Mouse (Mus musculus) neural tube, embryonic 13.5 days (tissue): Measurements from ENCODE around the gene Taf8. TPM values are rescaled to one million over a fixed set of nuclear protein-coding genes. Genes with fewer than 3 reads are reported as not detected.

Experiments
- ATAC-seq: fragments of 200-750 bp; cut with Nextera tagmentation; 2 replicates; pipeline ENCODE4 v1.8.0; 2017; ENCODE audit warnings: low read depth, mild to moderate bottlenecking, moderate TSS enrichment, moderate library complexity
- H3K27ac ChIP-seq: fragments of 300-500 bp; sonication (generic); replicated peaks from 2 replicates; pipeline ENCODE4 v1.5.1; 2015; ENCODE audit warnings: moderate library complexity, mild to moderate bottlenecking, inconsistent platforms
- H3K27me3 ChIP-seq: fragments of 300-500 bp; sonication (generic); 2 replicates; pipeline ENCODE4 v1.6.1; 2015; ENCODE audit warnings: mild to moderate bottlenecking, inconsistent platforms
- H3K36me3 ChIP-seq: fragments of 300-500 bp; sonication (generic); 2 replicates; pipeline ENCODE4 v1.6.1; 2015; ENCODE audit warnings: mild to moderate bottlenecking, inconsistent platforms
- H3K4me1 ChIP-seq: fragments of 300-500 bp; sonication (generic); replicated peaks from 2 replicates; pipeline ENCODE4 v1.6.1; 2015; ENCODE audit warnings: inconsistent platforms
- H3K4me2 ChIP-seq: fragments of 300-500 bp; sonication (generic); 2 replicates; pipeline ENCODE4 v1.6.1; 2015; ENCODE audit warnings: inconsistent platforms, mild to moderate bottlenecking, moderate library complexity
- H3K4me3 ChIP-seq: fragments of 300-500 bp; sonication (generic); 2 replicates; pipeline ENCODE4 v1.5.1; 2015; ENCODE audit warnings: mild to moderate bottlenecking, inconsistent platforms
- H3K9ac ChIP-seq: fragments of 300-500 bp; sonication (generic); 2 replicates; pipeline ENCODE4 v1.6.1; 2015; ENCODE audit warnings: moderate library complexity, mild to moderate bottlenecking, inconsistent platforms
- H3K9me3 ChIP-seq: fragments of 300-500 bp; sonication (generic); 2 replicates; pipeline ENCODE4 v1.6.1; 2016; ENCODE audit warnings: inconsistent platforms
- WGBS: fragments of 180-500 bp; shearing (Covaris S2); methylation state at CpG from one replicate; pipeline ENCODE4 v1.1.7; 2015; 5-methylcytosine and 5-hydroxymethylcytosine counted together
- polyA plus RNA-seq: library from polyadenylated mRNA; unstranded; fragments of >200 nt; fragmentation: Nextera tagmentation; extraction: Ambion mirVana; gene quantifications from 2 replicates; pipeline ENCODE4 v1.2.1, GENCODE M21; 2015

The Taf8 gene
- polyA plus RNA-seq, 1 experiment from 2014 or later = 23.2 TPM

DNA sequence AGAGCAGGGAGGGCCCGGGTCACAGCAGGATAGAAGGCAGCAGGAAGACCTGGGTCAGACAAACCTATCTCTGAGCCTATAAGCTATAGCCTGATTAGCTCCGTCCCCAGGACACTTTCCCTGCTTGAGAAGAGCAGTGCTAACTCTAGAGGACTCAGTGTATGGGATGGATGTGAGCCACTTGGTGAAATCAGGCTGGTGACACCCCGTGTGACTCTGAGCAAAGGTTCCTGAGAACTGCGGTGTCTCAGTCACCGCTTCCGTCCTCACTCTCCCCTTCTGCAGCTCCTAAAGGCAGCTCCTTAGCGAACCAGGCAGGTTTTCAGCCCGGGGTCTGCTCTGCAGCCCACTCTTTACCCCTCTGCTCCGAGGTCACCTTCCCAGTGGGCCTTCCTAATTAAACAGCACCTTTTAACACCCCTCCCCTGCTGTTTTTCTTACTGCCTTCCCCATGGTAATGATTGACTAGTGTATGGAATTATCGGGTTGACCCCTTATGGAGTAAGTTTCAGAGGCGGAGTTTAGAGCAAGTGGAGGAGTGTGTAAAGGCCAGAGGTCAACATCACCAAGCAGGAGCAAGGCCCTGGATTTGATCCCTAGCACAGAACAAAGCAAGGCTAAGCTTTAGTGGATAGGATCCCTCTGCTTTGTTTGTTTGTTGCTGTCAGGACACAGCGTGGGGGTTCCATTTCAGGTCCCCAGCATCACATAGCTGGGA lies 37.7 kb downstream of the Taf8 start:
- H3K27me3 ChIP-seq = peaks cover 52% of the 10 kb centered on the region
- 49% methylated on average over 12 of the region's 12 CpGs for WGBS
- 0 out of 2 replicates have a peak, but pooled peaks cover 9% of the 10 kb centered on the region for H3K4me1 ChIP-seq
- H3K9me3 ChIP-seq = no peaks in the 10 kb centered on the region
- no peaks in the 10 kb centered on the region for H3K36me3 ChIP-seq
- H3K4me2 ChIP-seq = no peak overlapping the region
- ATAC-seq = no peak
- no peak overlapping the region for H3K9ac ChIP-seq
- H3K27ac ChIP-seq = no peak overlapping the region
- H3K4me3 ChIP-seq = no peak overlapping the region

DNA sequence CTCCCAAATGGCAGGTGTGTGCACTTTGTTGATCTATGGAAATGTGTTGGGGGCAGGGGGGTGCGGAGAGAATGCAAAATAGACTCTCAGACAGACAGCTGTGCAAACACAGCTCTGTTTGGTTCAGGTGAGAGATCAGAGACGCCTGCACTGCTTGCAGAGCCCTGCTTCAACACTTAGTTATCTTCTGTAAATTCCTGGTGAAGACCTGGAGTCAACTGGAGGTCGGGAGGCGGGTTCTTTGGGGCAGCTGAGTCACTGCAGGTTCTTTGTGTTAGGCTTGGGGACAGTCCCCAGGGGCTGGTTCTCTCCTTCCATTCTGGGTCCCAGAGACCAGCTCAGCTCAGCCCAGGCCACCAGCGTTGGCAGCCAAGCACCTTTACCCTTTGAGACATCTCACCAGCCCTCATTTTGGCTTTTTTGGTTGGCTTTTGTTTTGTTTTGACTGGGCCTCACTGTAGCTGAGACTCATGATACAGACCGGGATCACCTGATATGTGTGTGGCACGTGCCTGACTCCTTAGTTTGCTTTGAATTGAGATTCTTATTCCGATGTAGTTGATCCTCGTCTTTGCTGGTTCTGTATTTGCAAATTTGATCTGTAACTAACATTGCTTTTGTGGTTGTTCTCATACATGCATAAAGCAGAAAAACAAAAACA lies 39.2 kb downstream of the Taf8 start:
- Histone ChIP-seq H3K4me1 (0 out of 2 replicates have a peak, but pooled peaks cover 2% of the 10 kb centered on the region), H3K36me3 (no peaks in the 10 kb centered on the region), H3K4me2 (no peak overlapping the region), H3K9me3 (no peaks in the 10 kb centered on the region), H3K9ac (no peak overlapping the region), H3K4me3 (no peak overlapping the region), H3K27ac (no peak overlapping the region), H3K27me3 (peaks cover 37% of the 10 kb centered on the region)
- WGBS = 48% methylated on average over 9 of the region's 9 CpGs
- ATAC-seq = no peak

GRCm38 (mm10) chr17:47462209-47462608 lies 39.9 kb downstream of the Taf8 start:
- WGBS = 82% methylated on average over 7 of the region's 7 CpGs
- H3K36me3 ChIP-seq = no peaks in the 10 kb centered on the region
- H3K4me1 ChIP-seq = no peaks in the 10 kb centered on the region
- H3K9ac ChIP-seq = no peak overlapping the region
- no peak overlapping the region for H3K4me3 ChIP-seq
- H3K9me3 ChIP-seq = no peaks in the 10 kb centered on the region
- no peak for ATAC-seq
- H3K27ac ChIP-seq = no peak overlapping the region
- H3K27me3 ChIP-seq = peaks cover 31% of the 10 kb centered on the region
- H3K4me2 ChIP-seq = no peak overlapping the region

- no peaks in the 10 kb centered on the region for H3K36me3 ChIP-seq
- H3K27ac ChIP-seq = no peak overlapping the region
- no peak overlapping the region for H3K4me3 ChIP-seq
- WGBS = 86% methylated on average over 3 of the region's 3 CpGs
- no peak for ATAC-seq
- H3K4me1 ChIP-seq = no peaks in the 10 kb centered on the region
- H3K9ac ChIP-seq = no peak overlapping the region
- no peak overlapping the region for H3K4me2 ChIP-seq
- peaks cover 26% of the 10 kb centered on the region for H3K27me3 ChIP-seq
- H3K9me3 ChIP-seq = no peaks in the 10 kb centered on the region
These were observed 40.4 kb downstream of the Taf8 start for GRCm38 (mm10) chr17:47461688-47462087.

DNA sequence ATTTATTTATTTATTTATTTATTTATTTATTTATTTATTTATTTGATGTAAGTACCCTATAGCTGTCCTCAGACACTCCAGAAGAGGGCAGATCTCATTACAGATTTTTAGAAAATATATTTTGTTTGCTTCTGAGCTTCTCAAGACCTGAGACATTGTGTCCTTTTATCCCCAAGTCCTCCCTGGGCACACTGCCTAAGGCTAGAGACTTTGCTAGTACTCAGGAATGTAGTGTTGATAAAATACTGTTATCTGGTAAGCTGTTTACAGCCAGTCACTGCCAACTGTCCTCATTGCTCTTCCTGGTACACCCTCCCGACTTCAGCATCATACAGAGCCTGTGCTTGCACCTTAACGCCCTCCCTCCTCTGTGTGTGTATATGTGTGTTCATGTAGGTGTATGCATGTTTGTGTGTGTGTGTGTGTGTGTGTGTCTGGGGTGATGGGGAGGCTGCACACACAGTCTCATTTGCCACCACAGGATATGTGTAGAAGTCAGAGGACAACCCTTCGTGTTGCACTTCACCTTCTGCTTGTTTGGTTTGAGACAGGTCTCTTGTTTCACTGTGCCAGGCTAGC lies 42.7 kb downstream of the Taf8 start:
- Histone ChIP-seq H3K4me1 (no peaks in the 10 kb centered on the region), H3K9ac (no peak overlapping the region), H3K27me3 (0 out of 2 replicates have a peak, but pooled peaks cover 9% of the 10 kb centered on the region), H3K9me3 (no peaks in the 10 kb centered on the region), H3K4me2 (no peak overlapping the region), H3K36me3 (no peaks in the 10 kb centered on the region), H3K4me3 (no peak overlapping the region), H3K27ac (no peak overlapping the region)
- WGBS = 86% methylated on average over 3 of the region's 3 CpGs
- no peak for ATAC-seq

DNA sequence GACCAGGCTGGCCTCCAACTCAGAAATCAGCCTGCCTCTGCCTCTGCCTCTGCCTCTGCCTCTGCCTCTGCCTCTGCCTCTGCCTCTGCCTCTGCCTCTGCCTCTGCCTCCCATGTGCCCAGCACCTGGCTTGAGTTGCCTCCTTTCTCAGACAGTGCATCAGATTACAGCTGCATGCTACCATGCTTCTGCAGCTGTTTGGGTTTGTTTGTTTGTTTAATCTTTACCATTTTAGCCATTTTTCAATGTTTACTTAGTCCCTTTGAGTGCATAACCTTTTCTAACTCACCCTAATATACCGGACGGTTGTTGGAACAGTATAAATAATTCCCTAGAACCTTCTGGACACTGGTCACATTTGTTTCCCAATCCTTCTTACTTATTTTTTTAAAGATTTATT lies 43.2 kb downstream of the Taf8 start:
- H3K4me3 ChIP-seq = no peak overlapping the region
- no peaks in the 10 kb centered on the region for H3K4me1 ChIP-seq
- no peak overlapping the region for H3K4me2 ChIP-seq
- 91% methylated on average over 2 of the region's 2 CpGs for WGBS
- no peaks in the 10 kb centered on the region for H3K9me3 ChIP-seq
- no peak for ATAC-seq
- no peak overlapping the region for H3K9ac ChIP-seq
- H3K27me3 ChIP-seq = 0 out of 2 replicates have a peak, but pooled peaks cover 4% of the 10 kb centered on the region
- H3K27ac ChIP-seq = no peak overlapping the region
- no peaks in the 10 kb centered on the region for H3K36me3 ChIP-seq

DNA sequence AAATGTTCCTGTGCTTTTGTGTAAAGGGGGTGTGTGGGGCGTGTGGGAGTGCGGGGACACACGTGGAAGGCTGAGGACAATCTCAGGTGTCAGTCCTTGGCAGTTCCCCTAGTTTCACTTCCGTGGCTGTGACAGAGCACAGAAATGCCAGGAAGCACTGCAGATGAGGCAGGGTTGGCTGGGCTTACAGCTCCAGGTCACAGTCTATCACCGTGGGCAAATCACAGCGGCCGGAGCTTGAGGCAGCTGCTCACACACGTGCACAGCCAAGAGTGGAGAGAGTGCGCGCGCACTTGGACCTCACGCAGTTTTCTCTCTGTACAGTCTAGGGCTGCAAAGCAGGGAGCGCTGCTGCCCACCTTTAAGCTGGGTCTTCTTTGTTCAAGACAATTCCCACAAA lies 43.8 kb downstream of the Taf8 start:
- Histone ChIP-seq H3K9me3 (no peaks in the 10 kb centered on the region), H3K4me2 (no peak overlapping the region), H3K36me3 (no peaks in the 10 kb centered on the region), H3K4me1 (no peaks in the 10 kb centered on the region), H3K27me3 (0 out of 2 replicates have a peak, but pooled peaks cover 3% of the 10 kb centered on the region), H3K27ac (no peak overlapping the region), H3K4me3 (no peak overlapping the region), H3K9ac (no peak overlapping the region)
- WGBS = 80% methylated on average over 13 of the region's 13 CpGs
- no peak for ATAC-seq

DNA sequence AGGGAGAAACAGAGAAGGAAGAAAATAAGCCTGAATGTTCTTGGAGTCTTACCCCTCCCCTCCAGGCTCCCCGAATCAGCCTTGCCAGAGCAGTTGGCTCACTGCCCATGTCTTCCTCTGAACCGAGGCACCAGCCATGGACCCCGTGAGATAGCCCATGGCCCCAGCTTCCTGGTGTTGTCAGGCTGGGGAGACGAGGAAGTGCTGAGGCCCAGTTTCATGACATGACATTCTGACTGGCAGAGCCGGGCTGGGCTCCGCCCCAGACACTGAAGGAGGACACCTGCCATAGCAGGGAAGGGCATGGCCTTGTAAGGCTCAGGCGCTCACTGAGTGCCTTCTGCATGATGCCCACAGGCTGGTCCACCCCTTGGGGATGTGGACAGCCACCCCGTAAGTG lies 47.4 kb downstream of the Taf8 start:
- Histone ChIP-seq H3K27ac (no peak overlapping the region), H3K4me1 (peaks cover 9% of the 10 kb centered on the region), H3K4me2 (no peak overlapping the region), H3K27me3 (no peaks in the 10 kb centered on the region), H3K36me3 (no peaks in the 10 kb centered on the region), H3K9ac (no peak overlapping the region; the same call in 1 of the 2 replicates), H3K9me3 (no peaks in the 10 kb centered on the region), H3K4me3 (no peak overlapping the region)
- no peak for ATAC-seq
- whole genome bisulfite sequencing = 68% methylated on average over 8 of the region's 8 CpGs

DNA sequence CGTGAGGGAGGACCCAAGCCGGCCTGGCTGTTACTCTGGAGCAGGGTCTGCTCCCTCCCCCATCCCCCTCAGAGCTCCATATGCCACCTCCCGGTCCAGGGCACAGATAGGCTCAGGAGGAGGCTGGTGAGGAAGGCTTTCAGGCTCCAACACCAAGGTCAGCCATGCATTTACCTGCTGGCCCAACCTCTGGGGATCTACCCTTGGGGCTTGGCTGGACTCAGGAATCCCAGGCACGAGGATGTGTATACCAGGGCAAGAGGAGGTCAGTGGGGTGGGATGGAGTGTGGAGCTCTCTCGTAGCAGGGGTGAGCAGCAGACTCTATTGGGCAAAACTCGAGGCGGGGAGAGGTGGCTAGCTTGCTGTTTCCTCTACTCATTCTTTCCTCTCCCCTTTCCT lies 49.2 kb downstream of the Taf8 start:
- Histone ChIP-seq H3K9ac (no peak overlapping the region), H3K27me3 (no peaks in the 10 kb centered on the region), H3K4me1 (peaks cover 9% of the 10 kb centered on the region), H3K4me3 (no peak overlapping the region), H3K9me3 (no peaks in the 10 kb centered on the region), H3K4me2 (no peak overlapping the region), H3K36me3 (no peaks in the 10 kb centered on the region), H3K27ac (no peak overlapping the region)
- WGBS = 62% methylated on average over 7 of the region's 7 CpGs
- no peak for ATAC-seq

DNA sequence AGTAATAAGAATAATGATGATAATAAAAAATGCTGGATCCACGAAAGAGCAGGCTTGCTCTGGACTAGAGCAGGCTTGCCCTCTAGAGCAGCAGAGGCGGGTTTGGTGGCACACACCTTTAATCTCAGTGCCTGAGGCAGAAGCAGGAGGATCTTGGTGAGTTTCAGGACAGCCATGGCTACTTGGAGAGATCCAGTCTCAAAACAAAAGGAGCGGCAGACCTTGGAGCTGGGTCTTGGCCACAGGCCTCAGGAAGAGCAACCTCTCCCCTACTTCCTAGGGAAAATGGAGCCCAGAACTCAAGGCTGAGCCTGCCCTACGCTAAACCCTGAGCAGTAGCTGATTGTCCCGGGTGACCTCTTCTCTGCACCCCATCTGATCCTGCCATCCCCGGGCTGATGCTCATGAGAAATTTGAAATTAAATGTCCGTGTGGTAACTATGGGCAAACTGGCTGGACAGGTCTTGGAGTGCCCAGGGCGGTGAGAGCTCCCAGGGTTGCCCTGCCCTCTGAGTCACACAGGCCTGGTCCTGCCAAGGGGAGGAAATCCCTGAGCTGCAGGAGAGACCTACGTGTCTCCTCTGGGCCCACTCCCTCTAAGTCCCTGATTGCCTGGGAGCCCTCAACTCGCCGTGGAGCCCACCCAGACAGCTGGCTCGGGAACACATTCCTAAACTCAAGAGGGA lies 51.1 kb downstream of the Taf8 start:
- Histone ChIP-seq H3K9me3 (no peaks in the 10 kb centered on the region), H3K4me2 (no peak overlapping the region), H3K9ac (no peak overlapping the region), H3K4me1 (peaks cover 9% of the 10 kb centered on the region), H3K27ac (no peak overlapping the region), H3K27me3 (no peaks in the 10 kb centered on the region), H3K4me3 (no peak overlapping the region), H3K36me3 (no peaks in the 10 kb centered on the region)
- ATAC-seq = no peak
- WGBS = 79% methylated on average over 12 of the region's 12 CpGs

GRCm38 (mm10) chr17:47450239-47450638 lies 51.9 kb downstream of the Taf8 start:
- WGBS = 33% methylated on average over 7 of the region's 7 CpGs
- no peaks in the 10 kb centered on the region for H3K9me3 ChIP-seq
- H3K4me3 ChIP-seq = no peak overlapping the region
- no peaks in the 10 kb centered on the region for H3K36me3 ChIP-seq
- no peak overlapping the region for H3K4me2 ChIP-seq
- H3K27ac ChIP-seq = no peak overlapping the region
- ATAC-seq = peak; percentile 50
- H3K27me3 ChIP-seq = no peaks in the 10 kb centered on the region
- H3K4me1 ChIP-seq = peaks cover 9% of the 10 kb centered on the region
- H3K9ac ChIP-seq = no peak overlapping the region

GRCm38 (mm10) chr17:47449432-47449831 lies 52.7 kb downstream of the Taf8 start:
- Histone ChIP-seq H3K4me1 (peaks cover 9% of the 10 kb centered on the region), H3K27me3 (no peaks in the 10 kb centered on the region), H3K9ac (no peak overlapping the region), H3K4me3 (no peak overlapping the region), H3K36me3 (no peaks in the 10 kb centered on the region), H3K27ac (no peak overlapping the region), H3K4me2 (no peak overlapping the region), H3K9me3 (no peaks in the 10 kb centered on the region)
- no peak for ATAC-seq
- WGBS = 75% methylated on average over 5 of the region's 5 CpGs
